Mouse (Mus musculus): ENCODE data around the gene Elovl2. TPM values are rescaled to one million over a fixed set of nuclear protein-coding genes. Genes with fewer than 3 reads are reported as not detected.
"Not testable (repeated sequence)": the region's sequence is repeated elsewhere in the genome, so short reads cannot be mapped to it uniquely, and the experiment has no call there.

Elovl2 gene
- total and polyA plus RNA-seq, 3 experiments = 0.04 to 0.18 (median 0.05) TPM

DNA sequence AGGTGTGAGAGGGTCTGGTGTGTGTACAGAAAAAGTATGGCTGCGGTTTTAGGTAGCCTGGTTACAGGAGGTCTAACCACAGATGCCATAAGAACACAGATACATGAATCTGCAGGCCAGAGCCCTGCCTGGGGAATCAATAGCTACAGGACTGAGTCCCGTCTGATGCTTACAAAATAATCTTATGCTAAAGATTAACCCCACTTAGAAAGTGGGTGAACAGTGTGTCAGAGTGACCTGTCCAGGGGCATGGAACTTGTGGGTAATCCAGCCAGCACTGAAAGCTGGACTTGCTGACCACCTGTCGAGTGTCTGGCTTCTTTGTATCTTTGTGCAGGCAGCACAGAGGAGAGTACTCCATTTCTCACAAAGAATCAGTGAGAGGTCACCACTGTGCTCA lies 4.0 kb downstream of the Elovl2 start:
- 76% methylated on average over 3 of the region's 3 CpGs for WGBS
- intact Hi-C loops (cut with DNase I) = no loop called here
- no peaks in the 10 kb centered on the region for H3K79me2 ChIP-seq (replicated peaks; ENCODE audit: control insufficient read depth, insufficient read depth, low read length)
- no peaks in the 10 kb centered on the region for H3K36me3 ChIP-seq (ENCODE audit: control insufficient read depth, insufficient read depth, low read length)
- H3K27me3 ChIP-seq (ENCODE audit: control insufficient read depth, insufficient read depth, low read length) = no peaks in the 10 kb centered on the region; the same call in 1 of the 2 replicates
- H3K9ac ChIP-seq (ENCODE audit: low read depth, low read length) = no peak overlapping the region
- peaks cover 1% of the 10 kb centered on the region; the same call in 1 of the 2 replicates for H3K4me1 ChIP-seq (ENCODE audit: control insufficient read depth, insufficient read depth, low read length)
- DNase-seq = no peak
- TF ChIP-seq CTCF (IDR thresholded peaks at IDR 0.05) = no peak
- no peak for TF ChIP-seq POLR2A (IDR thresholded peaks at IDR 0.05; ENCODE audit: insufficient read depth, low read depth, low read length)
- TF ChIP-seq EP300 (IDR thresholded peaks at IDR 0.05; ENCODE audit: insufficient read depth, low read depth, low read length) = no peak
- H3K4me3 ChIP-seq = no peak overlapping the region
- no peak overlapping the region for H3K27ac ChIP-seq

DNA sequence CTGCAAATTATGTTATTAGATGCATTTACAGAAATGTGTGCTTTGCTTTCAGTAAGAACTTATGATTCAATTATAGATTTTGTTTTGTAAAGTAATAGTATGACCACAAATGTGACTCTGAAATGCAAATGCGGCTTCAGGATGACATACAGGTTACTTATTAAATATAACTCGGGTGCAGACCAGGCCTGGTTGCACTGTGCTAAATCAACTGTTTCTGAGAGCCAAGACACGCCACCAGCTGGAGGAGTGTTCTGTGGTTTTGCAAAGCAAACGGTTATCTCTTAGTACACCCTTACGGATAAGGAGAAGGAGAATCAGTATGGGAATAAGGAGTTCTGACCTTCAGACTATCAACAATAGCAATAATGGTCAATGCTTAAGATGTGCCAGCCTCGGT lies 4.5 kb downstream of the Elovl2 start:
- H3K79me2 ChIP-seq (replicated peaks; ENCODE audit: control insufficient read depth, insufficient read depth, low read length) = no peaks in the 10 kb centered on the region
- no peak for DNase-seq
- intact Hi-C loops (cut with DNase I) = no loop called here
- H3K9ac ChIP-seq (ENCODE audit: low read depth, low read length) = no peak overlapping the region
- H3K27ac ChIP-seq = no peak overlapping the region
- no peak overlapping the region for H3K4me3 ChIP-seq
- TF ChIP-seq EP300 (IDR thresholded peaks at IDR 0.05; ENCODE audit: insufficient read depth, low read depth, low read length) (no peak), CTCF (IDR thresholded peaks at IDR 0.05) (no peak), POLR2A (IDR thresholded peaks at IDR 0.05; ENCODE audit: insufficient read depth, low read depth, low read length) (no peak)
- no peaks in the 10 kb centered on the region; the same call in 1 of the 2 replicates for H3K27me3 ChIP-seq (ENCODE audit: control insufficient read depth, insufficient read depth, low read length)
- peaks cover 1% of the 10 kb centered on the region; the same call in 1 of the 2 replicates for H3K4me1 ChIP-seq (ENCODE audit: control insufficient read depth, insufficient read depth, low read length)
- no peaks in the 10 kb centered on the region for H3K36me3 ChIP-seq (ENCODE audit: control insufficient read depth, insufficient read depth, low read length)
- WGBS = 75% methylated on average over 6 of the region's 6 CpGs

DNA sequence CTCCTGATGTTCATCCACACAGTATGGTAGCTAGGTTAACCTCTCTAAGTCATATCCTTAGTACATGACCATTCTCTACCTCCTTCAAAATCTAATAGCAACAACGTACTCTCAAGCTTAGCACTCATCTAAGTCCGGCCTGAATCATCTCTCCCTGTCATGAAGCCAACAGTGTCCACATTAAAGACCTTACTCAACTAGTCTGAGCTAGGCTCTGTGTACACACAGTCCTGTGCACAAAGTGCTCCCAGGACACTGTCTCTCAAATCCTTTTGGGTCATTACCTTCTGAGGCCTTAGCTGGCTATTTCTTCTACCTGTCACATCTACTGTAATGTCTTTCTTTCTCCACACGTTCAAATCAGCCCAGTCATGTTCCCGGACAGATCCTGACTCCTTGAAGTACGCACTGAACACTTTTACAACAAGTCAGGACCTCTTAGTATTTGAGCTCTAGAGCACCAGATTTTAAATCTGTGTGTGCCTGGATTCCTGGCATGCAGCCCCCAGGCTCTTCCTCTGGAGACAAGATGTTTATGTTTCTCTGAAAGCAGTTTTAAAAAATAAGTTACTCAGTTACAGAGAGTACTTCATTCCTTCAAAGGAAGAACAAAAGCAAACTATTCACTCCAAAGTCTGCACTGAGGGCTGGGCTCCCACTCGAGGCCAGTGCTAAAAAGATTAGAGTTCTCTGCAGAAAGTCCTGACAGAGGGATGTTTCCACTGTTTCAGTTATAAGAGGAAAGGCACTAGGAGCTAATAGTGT lies 7.5 kb downstream of the Elovl2 start:
- Histone ChIP-seq H3K4me1 (ENCODE audit: control insufficient read depth, insufficient read depth, low read length) (no peaks in the 10 kb centered on the region), H3K27me3 (ENCODE audit: control insufficient read depth, insufficient read depth, low read length) (no peaks in the 10 kb centered on the region; the same call in 1 of the 2 replicates), H3K79me2 (replicated peaks; ENCODE audit: control insufficient read depth, insufficient read depth, low read length) (no peaks in the 10 kb centered on the region), H3K27ac (no peak overlapping the region), H3K36me3 (ENCODE audit: control insufficient read depth, insufficient read depth, low read length) (no peaks in the 10 kb centered on the region), H3K4me3 (no peak overlapping the region), H3K9ac (ENCODE audit: low read depth, low read length) (no peak overlapping the region)
- intact Hi-C loops (cut with DNase I) = no loop called here
- 64% methylated on average over 6 of the region's 6 CpGs for WGBS
- DNase-seq = no peak
- TF ChIP-seq POLR2A (IDR thresholded peaks at IDR 0.05; ENCODE audit: insufficient read depth, low read depth, low read length) (no peak), EP300 (IDR thresholded peaks at IDR 0.05; ENCODE audit: insufficient read depth, low read depth, low read length) (no peak), CTCF (IDR thresholded peaks at IDR 0.05) (no peak)

DNA sequence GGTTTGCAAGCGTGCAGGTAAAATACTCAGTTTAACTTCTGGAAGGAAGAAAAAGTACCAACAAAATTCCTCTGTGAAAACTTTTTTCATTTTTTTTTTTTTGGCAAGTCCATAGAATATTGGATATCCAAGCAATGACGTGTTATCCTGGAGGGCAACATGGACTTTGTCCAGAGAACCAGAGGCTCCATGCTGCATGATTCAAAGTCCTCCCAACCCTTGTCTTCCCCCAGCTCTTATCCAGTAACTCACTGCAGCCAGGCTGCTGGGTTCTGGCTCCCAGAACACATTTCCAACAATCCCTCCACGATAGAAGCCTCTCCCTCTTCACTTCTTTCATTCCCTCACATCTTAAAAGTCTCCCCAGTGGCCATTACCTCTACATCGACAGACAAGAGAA lies 8.9 kb downstream of the Elovl2 start:
- Histone ChIP-seq H3K27ac (no peak overlapping the region), H3K36me3 (ENCODE audit: control insufficient read depth, insufficient read depth, low read length) (no peaks in the 10 kb centered on the region), H3K4me1 (ENCODE audit: control insufficient read depth, insufficient read depth, low read length) (no peaks in the 10 kb centered on the region), H3K4me3 (no peak overlapping the region), H3K9ac (ENCODE audit: low read depth, low read length) (no peak overlapping the region), H3K27me3 (ENCODE audit: control insufficient read depth, insufficient read depth, low read length) (no peaks in the 10 kb centered on the region; the same call in 1 of the 2 replicates), H3K79me2 (replicated peaks; ENCODE audit: control insufficient read depth, insufficient read depth, low read length) (no peaks in the 10 kb centered on the region)
- TF ChIP-seq EP300 (IDR thresholded peaks at IDR 0.05; ENCODE audit: insufficient read depth, low read depth, low read length) (no peak), POLR2A (IDR thresholded peaks at IDR 0.05; ENCODE audit: insufficient read depth, low read depth, low read length) (no peak)
- DNase-seq = no peak
- intact Hi-C loops (cut with DNase I) = no loop called here
- 59% methylated on average over 4 of the region's 4 CpGs for WGBS

DNA sequence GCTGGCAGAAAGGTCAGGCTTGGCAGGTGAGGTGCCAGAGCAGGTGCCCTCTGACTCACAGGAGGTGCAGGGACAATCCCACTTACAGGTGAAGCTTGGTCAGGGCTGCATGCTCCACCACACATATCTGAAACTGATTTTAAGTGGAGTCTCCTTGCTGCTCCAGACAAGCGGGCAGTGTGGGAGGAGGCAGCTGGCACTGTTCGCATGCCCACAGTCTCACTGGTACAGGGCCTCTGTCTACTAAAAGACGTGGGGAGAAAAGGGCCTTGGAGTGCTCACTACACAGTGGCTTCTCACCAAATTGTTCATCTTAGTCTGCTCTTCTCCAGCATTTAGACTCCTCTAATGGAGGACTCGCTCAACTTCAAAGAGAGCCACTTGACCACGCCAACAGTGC lies 14.0 kb downstream of the Elovl2 start:
- H3K4me1 ChIP-seq (ENCODE audit: control insufficient read depth, insufficient read depth, low read length) = no peaks in the 10 kb centered on the region
- H3K36me3 ChIP-seq (ENCODE audit: control insufficient read depth, insufficient read depth, low read length) = no peaks in the 10 kb centered on the region
- H3K27me3 ChIP-seq (ENCODE audit: control insufficient read depth, insufficient read depth, low read length) = no peaks in the 10 kb centered on the region
- no peaks in the 10 kb centered on the region for H3K79me2 ChIP-seq (replicated peaks; ENCODE audit: control insufficient read depth, insufficient read depth, low read length)
- intact Hi-C loops (cut with DNase I) = no loop called here
- no peak for DNase-seq
- TF ChIP-seq EP300 (IDR thresholded peaks at IDR 0.05; ENCODE audit: insufficient read depth, low read depth, low read length) = no peak
- TF ChIP-seq CTCF (IDR thresholded peaks at IDR 0.05) = no peak
- WGBS = 84% methylated on average over 5 of the region's 5 CpGs
- no peak overlapping the region for H3K27ac ChIP-seq
- H3K4me3 ChIP-seq = no peak overlapping the region
- H3K9ac ChIP-seq (ENCODE audit: low read depth, low read length) = no peak overlapping the region

DNA sequence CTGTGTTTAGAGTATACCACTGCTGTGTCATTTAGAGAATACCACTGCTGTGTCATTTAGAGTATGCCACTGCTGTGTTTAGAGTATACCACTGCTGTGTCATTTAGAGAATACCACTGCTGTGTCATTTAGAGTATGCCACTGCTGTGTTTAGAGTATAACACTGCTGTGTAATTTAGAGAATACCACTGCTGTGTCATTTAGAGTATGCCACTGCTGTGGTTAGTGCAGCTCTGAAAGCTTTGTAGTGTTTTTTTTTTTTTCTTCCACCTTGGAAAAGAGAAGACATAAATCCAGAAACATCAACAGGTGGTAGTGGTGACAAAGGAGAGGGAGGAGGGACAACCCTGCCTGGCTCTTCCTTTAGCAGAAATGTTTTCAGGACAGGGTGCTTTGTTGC lies 14.6 kb downstream of the Elovl2 start:
- DNase-seq; intact Hi-C loops (cut with DNase I); H3K36me3 ChIP-seq (ENCODE audit: control insufficient read depth, insufficient read depth, low read length); H3K4me1 ChIP-seq (ENCODE audit: control insufficient read depth, insufficient read depth, low read length); H3K9ac ChIP-seq (ENCODE audit: low read depth, low read length); H3K27me3 ChIP-seq (ENCODE audit: control insufficient read depth, insufficient read depth, low read length); H3K79me2 ChIP-seq (replicated peaks; ENCODE audit: control insufficient read depth, insufficient read depth, low read length); H3K4me3 ChIP-seq; H3K27ac ChIP-seq: not testable (repeated sequence)
